In the genomic region with DNA sequence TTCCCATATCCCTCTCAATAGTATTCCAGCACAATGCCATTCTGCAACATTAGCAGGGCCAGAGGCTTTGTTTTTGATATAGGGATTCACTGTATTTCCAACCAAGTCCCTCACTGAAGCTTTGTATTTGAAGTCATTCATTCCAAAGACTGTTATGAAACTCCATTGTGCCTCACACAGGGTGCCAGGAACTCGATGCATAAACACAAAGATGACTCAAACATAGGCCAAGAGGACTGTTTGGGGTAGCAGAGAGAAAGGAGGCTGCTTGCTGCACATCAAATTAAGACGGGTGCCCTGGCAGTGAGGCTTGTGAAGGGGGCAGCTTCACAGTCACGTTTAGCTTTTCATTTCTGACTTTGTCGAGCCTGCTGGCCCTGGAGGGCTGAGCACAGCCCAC, we compare ENCODE assay signal across 17 mouse cellular contexts.
"Had no signal": no experiment of that assay in that cellular context is flagged by ENCODE, and none has a peak within 500 bp of the region (broad histone marks: within the 10 kb centered on the region; RNA-seq: fewer than 3 reads in every experiment).

No protein-coding gene starts in this region.

- H3K27ac ChIP-seq: kidney, embryonic 15.5 days; left cerebral cortex, adult 2 months; limb, embryonic 12.5 days; liver, embryonic 13.5 days; lung, embryonic 15.5 days; macrophage; midbrain, embryonic 12.5 days; stomach, embryonic 15.5 days had no signal

- H3K9me3 ChIP-seq: kidney, embryonic 15.5 days; limb, embryonic 12.5 days; liver, embryonic 13.5 days; lung, embryonic 15.5 days; midbrain, embryonic 12.5 days; stomach, embryonic 15.5 days had no signal

- ATAC-seq: liver, postnatal 0 days had no signal

- H3K4me1 ChIP-seq: kidney, embryonic 15.5 days; limb, embryonic 12.5 days; liver, embryonic 13.5 days; lung, embryonic 15.5 days; megakaryocyte, embryonic 14.5 days; stomach, embryonic 15.5 days had no signal

- DNase-seq: kidney, adult 2 months; kidney, postnatal 25 days; liver; liver, embryonic 13.5 days; liver, postnatal 0 days; lung, postnatal 14 days; right cerebral cortex, postnatal 14 days; thymus, adult 2 months; thymus, postnatal 25 days had no signal

- H3K36me3 ChIP-seq: kidney, embryonic 15.5 days; limb, embryonic 12.5 days; liver, embryonic 13.5 days; lung, embryonic 15.5 days; midbrain, embryonic 12.5 days; stomach, embryonic 15.5 days had no signal

- H3K4me3 ChIP-seq: kidney, embryonic 15.5 days; left cerebral cortex, adult 2 months; limb, embryonic 12.5 days; liver, embryonic 13.5 days; lung, embryonic 15.5 days; megakaryocyte, embryonic 14.5 days; midbrain, embryonic 12.5 days; stomach, embryonic 15.5 days had no signal

- H3K9ac ChIP-seq: kidney, embryonic 15.5 days; limb, embryonic 12.5 days; liver, embryonic 13.5 days; liver, postnatal 0 days; lung, embryonic 15.5 days; midbrain, embryonic 12.5 days; stomach, embryonic 15.5 days had no signal

- H3K27me3 ChIP-seq: kidney, embryonic 15.5 days; limb, embryonic 12.5 days; liver, embryonic 13.5 days; lung, embryonic 15.5 days; midbrain, embryonic 12.5 days; stomach, embryonic 15.5 days had no signal

- H3K4me2 ChIP-seq: kidney, embryonic 15.5 days; limb, embryonic 12.5 days; liver, embryonic 13.5 days; lung, embryonic 15.5 days; midbrain, embryonic 12.5 days; stomach, embryonic 15.5 days had no signal
